Mouse (Mus musculus) heart, postnatal 4 days (tissue): Measurements from ENCODE around the gene Ncoa3. TPM values are rescaled to one million over a fixed set of nuclear protein-coding genes. Genes with fewer than 3 reads are reported as not detected.

Source experiments
- DNase-seq: peaks from one replicate; pipeline ENCODE4 v3.0.0; 2021
- total RNA-seq, 2 experiments: library from RNA; stranded (reverse); gene quantifications; 2 replicates each; pipeline ENCODE4 v1.2.3; 2021

Ncoa3 gene
- total RNA-seq, 2 experiments from 2014 or later = 21.2 to 23.2 TPM

- DNase-seq = peak; percentile 73
Measured at GRCm38 (mm10) chr2:166035725-166036124, 43.3 kb downstream of the Ncoa3 start.

GRCm38 (mm10) chr2:166039681-166040080, 47.2 kb downstream of the Ncoa3 start:
- DNase-seq = no peak

GRCm38 (mm10) chr2:166042542-166042941, 50.1 kb downstream of the Ncoa3 start:
- no peak for DNase-seq

GRCm38 (mm10) chr2:166045006-166045405, 52.6 kb downstream of the Ncoa3 start:
- no peak for DNase-seq

GRCm38 (mm10) chr2:166045549-166046501, 53.4 kb downstream of the Ncoa3 start:
- peak; percentile 39 for DNase-seq

GRCm38 (mm10) chr2:166047931-166048330, 55.5 kb downstream of the Ncoa3 start:
- no peak for DNase-seq

- no peak for DNase-seq
Measured at GRCm38 (mm10) chr2:166048852-166049251, 56.4 kb downstream of the Ncoa3 start.

GRCm38 (mm10) chr2:166051421-166051820, 59.0 kb downstream of the Ncoa3 start:
- no peak for DNase-seq

- no peak for DNase-seq
Measured at GRCm38 (mm10) chr2:166051966-166052365, 59.5 kb downstream of the Ncoa3 start.

- DNase-seq = no peak
Measured at GRCm38 (mm10) chr2:166054002-166054539, 61.6 kb downstream of the Ncoa3 start.

GRCm38 (mm10) chr2:166059684-166060423, 67.4 kb downstream of the Ncoa3 start:
- DNase-seq = peak; percentile 72

- DNase-seq = no peak
Measured at GRCm38 (mm10) chr2:166062008-166062407, 69.6 kb downstream of the Ncoa3 start.

- no peak for DNase-seq
Measured at GRCm38 (mm10) chr2:166062431-166062830, 70.0 kb downstream of the Ncoa3 start.

GRCm38 (mm10) chr2:166066434-166066833, 74.0 kb downstream of the Ncoa3 start:
- DNase-seq = no peak

GRCm38 (mm10) chr2:166068261-166068660, 75.8 kb downstream of the Ncoa3 start:
- no peak for DNase-seq

GRCm38 (mm10) chr2:166069164-166069563, 76.7 kb downstream of the Ncoa3 start:
- DNase-seq = no peak

GRCm38 (mm10) chr2:166069738-166070137, 77.3 kb downstream of the Ncoa3 start:
- no peak for DNase-seq

- no peak for DNase-seq
Measured at GRCm38 (mm10) chr2:166071481-166071880, 79.0 kb downstream of the Ncoa3 start.

GRCm38 (mm10) chr2:166071889-166072288, 79.5 kb downstream of the Ncoa3 start:
- no peak for DNase-seq

- DNase-seq = no peak
Measured at GRCm38 (mm10) chr2:166073082-166073481, 80.6 kb downstream of the Ncoa3 start.

GRCm38 (mm10) chr2:166074322-166074721, 81.9 kb downstream of the Ncoa3 start:
- no peak for DNase-seq

GRCm38 (mm10) chr2:166077371-166077770, 84.9 kb downstream of the Ncoa3 start:
- DNase-seq = no peak

GRCm38 (mm10) chr2:166079231-166079630, 86.8 kb downstream of the Ncoa3 start:
- DNase-seq = no peak
